Mouse (Mus musculus) liver (tissue): Measurements from ENCODE around the gene Tpm1.

Experiments
- DNase-seq: peaks from one replicate; pipeline ENCODE4 v3.0.0-alpha.2; 2020; ENCODE audit warnings: mixed read lengths

The Tpm1 gene

DNA sequence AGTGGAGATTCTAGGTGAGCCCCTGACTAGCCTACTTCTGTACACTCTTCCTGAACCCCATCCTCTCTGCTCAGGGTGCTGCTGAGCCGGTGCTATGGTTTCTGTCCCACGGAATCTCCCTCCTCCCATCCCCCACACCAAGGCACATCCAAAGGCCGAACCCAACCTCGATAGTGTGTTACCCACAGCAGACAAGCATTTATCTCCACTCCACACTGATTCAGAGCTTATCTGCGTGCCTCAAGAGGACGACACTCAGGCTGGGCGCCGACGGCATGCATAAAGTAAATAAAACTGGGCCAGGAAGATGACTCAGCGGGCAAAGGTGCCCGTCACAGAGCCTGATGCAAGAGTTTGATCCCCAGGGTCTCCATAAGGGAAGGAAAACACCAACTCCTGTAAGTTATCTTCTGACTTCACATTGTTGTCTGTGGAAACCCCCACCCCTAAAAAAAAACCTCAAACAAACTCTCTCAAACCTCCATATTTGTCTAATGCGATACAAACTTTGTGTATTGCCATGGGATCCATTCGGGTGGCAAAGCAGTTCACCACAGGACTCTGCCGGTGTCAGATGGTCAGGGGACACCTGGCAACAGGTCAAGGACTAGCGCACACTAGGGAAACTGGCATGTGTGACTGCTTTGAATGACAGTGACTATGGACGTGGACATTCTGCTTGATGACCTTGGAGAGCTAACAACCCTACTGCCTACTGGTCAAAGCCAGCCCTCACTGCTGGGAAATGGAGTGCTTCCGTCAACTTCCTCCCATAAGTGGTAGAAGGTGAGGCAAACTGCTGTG lies 24.1 kb downstream of the Tpm1 start:
- peak; percentile 92 for DNase-seq

DNA sequence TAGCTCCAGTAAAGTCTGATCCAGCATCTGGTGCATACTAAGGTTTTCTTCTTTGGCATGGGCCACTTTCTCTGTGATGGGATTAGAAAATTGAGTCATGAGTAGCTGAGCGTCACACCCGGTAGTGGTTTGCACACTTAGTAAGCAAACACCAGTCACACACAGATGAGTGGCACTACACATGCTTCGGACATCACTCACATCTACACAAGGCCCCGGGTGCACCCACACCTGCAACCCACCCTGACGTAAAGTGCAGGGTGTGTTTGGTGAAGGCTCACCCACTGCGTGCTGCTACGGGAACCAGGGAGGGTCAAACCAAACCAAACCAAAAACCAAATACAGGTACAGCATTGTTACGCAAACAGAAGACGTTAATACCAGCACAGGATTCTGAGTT lies 25.8 kb downstream of the Tpm1 start:
- no peak for DNase-seq

DNA sequence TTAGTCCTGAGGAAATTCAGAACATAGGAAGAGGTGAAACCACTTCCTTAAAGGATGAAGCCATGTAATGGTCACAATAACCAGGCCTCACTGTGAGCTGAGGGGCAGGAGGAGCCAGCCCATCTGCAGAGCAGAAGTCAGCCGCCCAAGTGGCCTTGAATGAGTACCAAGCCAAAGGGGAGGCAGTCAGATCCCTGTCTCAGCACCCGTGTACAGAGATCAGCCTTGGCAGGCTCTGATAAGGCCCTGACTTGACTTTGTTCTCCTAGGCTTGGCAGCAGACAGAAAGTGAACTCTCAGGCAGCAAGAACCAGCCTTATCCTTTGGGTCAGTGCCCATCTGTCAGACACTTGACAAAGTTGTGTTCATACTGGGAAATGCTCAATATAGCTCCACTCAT lies 29.1 kb downstream of the Tpm1 start:
- DNase-seq, result peak; percentile 71

DNA sequence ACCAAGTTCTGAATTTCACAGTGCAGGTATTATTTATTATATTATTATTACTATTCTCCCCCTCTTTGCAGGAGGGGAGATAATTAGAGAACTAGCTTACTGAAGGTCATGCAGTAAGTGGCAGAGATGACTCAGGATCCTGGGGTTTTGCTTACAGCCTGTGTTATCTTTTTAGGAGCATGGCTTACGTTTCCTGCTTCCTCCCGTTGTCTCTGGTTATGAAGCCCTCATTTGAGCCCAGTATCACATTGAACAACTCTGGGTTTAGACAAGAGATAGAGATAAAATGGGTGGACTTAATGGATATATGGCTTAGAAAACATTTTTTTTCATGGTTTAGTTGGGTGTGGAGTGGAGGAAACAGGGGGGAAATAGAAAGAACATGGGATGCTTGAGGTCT lies 35.7 kb downstream of the Tpm1 start:
- peak; percentile 55 for DNase-seq

DNA sequence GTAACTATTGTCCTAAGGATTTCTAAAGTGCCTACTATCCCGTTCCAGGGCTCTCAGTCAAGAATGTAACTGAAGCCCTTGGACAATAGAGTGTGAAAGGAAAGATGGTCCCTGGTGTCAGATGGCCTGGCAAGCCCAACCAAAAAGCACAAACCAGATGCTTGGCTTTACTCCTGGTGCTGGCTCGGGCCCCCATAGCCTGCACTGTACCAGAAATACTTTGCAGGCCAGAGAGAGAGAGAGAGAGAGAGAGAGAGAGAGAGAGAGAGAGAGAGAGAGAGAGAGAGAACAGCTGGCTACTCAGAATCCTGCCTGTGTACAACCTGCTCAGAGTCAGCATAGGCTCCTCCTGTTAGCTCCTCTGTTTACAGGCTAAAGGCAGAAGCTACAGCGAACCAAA lies 36.7 kb downstream of the Tpm1 start:
- no peak for DNase-seq

DNA sequence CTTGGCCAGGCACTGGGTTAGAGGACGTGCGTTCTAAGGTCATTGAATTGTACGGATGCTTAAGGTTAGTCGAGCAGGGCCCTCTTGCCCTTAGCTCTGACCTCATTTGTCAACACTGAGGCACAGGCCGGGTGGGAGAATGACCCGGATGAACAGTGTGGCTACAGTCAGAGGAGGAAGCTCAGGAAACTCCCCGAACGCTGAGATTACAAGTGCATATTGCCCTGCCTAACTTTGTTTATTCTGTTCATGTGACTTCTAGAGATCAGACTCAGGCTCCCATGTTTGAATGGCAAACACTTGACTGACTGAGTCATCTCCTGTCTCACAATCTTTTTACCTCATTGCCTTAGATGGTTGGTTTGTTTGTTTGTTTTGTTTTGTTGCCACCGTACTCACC lies 37.7 kb downstream of the Tpm1 start:
- no peak for DNase-seq

DNA sequence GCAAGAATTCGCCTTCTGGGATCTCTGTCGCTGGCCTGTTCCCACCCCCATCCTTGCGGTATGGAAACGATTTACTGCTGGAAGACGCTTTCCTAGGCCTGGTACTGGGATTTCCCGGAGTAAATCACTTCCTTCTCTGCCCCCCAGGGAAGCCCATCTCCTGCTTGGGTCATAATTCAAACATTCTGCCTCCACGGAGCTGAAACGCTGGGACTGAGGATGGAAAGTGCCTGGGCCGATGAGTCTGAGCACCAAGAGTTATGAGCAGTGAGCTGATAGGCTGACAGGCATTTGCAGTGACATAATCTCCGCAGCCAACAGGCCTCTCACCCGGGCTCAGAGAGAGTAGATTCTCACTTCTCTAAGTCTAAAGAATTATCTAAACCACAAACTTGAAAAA lies 40.4 kb downstream of the Tpm1 start:
- no peak for DNase-seq

DNA sequence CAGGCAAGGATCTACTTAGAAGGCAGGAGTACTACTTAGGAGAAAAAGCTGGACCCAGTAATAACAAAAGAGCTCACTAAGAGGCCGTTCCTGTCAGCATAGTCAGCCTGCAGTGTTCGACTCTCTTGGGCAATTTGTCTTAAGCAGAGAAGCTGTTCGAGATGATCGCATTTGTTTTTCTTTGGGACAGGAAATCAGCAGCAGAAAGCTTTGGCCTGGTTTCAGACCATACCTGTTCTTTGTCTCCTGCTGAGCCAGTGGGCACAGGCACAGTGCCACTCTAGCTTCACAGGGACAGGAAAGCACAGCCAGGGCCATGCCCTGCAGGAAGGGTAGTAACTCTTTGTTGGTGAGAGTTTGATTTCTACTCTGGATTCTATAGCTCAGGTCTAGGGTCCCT lies 42.8 kb downstream of the Tpm1 start:
- DNase-seq, result no peak

DNA sequence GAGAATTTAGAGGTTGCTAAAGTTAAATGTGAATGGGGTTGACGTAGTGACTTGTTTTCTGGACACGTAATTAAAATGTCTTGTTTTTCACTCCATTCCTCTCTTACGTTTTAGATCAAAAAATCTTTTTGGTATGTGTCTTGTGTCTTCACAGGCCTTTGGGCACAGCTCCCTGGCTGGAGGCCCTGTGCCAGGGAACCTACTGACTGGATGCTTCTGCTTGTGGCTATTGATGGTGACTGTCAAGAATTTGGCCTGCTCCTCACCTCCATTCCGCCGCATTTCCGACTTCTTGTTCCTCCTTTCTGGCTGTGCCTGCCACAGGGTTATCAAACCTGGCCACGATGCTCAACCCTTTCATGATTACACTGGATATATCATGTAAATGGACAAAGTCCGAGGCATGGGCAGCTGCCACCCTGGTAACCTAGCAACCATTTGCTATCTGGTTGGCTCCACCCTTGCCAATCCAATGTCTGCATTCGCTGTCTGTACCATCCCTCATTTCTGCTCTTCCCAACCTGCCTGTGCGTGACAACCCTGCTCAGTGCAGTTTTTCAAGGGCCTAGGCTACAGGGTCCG lies 44.0 kb downstream of the Tpm1 start:
- peak; percentile 28 for DNase-seq

DNA sequence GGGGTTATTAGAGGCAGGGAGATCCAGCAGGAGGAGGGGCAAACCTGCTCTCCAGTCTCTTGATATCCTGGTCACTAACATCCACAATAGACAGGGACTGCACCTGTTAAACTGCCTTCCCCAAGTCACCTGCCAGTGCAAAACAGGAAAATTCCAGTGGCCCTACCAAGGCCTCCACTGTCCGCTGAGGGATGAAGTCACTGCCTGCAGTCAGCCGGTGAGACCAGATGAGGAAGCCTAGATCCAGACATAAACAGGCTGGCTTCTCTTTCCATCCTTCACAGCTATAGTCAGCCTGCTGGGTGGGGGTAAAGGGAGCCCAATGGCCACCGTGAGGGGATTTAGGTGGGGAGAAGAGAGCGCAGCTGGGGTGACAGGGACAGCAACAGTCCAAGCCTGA lies 45.5 kb downstream of the Tpm1 start:
- DNase-seq, result no peak

DNA sequence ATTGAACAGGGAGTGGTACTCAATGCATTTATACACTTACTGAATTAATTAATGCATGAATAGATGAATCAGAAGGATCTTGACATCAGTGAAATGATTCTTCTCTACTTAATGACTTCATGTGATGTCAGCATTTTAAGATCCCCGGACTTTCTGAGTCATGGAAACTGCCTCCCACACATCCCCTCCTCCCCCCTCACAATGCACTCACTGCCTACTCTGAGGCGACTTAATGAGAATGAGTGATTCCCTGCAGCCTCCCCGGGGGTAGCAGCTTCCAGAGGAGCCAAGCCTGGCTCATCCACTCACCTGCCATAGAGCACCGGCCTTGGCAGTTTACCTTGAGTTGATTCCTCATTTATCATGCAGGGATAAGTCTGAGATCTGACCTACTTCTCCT lies 46.0 kb downstream of the Tpm1 start:
- DNase-seq, result no peak

DNA sequence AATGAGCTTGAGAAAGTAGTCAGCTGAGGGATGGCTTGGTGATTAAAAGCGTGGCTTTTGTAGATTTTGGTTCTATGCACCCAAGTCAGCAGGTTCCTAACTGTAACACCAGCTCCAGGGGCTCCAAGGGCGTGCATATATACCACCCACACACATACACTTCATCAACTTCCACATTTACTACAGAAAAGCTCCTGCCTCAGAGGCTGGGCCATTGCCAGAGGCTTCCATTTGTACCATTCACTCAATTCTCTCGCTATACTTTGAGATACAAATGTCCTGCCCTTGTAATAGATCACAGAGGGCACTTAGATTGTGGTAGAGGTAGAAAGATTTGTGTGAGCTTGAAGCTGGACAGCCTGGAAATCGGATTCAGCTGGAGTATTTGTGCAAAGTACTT lies 47.7 kb downstream of the Tpm1 start:
- DNase-seq, result no peak

DNA sequence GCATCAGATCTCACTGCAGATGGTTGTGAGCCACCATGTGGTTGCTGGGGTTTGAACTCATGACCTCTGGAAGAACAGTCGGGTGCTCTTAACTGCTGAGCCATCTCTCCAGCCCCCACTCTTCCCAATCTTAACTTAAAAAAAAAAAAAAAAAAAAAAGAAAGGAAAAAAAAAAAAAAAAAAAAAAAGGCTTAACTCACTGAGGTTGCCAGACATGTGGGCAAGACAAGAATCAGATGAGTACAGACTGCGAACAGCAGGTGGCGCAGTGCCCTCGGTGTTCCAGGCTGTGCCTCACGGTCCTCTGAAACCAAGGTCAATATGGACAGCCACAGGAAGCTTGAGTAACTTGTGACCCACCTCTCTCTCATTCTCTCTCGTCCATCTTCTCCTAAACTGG lies 48.2 kb downstream of the Tpm1 start:
- DNase-seq, result peak; percentile 92

DNA sequence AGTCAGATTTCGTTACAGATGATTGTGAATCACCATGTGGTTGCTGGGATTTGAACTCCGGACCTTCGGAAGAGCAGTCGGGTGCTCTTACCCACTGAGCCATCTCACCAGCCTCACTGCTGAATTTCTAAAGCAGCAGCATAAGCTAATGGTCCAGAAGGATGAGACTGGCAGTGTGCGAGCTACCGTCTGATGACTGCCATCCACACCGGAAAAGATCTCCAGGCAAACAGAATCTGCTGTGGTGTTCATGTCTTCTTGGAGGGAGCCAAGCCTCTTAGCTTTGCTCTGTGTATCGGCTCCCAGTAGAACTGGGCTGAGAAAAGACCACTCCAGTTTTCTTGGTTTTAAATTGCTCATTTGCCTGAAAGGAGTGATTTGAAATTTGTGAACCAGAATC lies 49.5 kb downstream of the Tpm1 start:
- no peak for DNase-seq

DNA sequence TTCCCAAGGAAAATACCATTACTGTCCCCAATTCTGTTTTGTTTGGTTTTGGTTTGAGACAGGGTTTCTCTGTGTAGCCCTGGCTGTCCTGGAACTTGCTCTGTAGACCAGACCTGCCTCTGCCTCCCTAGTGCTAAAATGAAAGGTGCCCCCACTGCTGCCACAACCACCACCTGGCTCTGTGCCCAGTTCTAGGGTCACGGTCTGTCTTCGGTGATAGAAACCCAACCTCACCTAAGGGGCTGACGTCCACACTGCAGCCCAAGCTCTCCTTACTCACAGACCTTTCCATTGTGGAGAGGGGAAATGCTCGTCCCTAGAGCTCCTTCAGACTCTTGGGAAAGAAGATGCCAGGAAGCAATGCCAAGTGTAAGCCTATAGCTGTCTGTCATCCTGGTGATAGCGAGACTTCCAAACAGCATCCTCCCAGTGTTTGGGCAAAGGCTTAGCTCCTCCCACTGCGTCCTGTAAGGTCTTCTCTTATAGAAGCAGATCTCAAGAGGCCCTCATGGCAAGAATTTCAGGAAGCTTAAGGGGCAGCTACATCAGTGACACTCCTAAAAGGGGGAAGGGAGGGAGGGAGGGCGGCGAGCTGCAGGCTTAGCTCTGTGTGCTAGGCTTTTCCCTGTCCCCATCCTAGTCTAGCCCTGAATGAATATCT lies 57.3 kb downstream of the Tpm1 start:
- no peak for DNase-seq

DNA sequence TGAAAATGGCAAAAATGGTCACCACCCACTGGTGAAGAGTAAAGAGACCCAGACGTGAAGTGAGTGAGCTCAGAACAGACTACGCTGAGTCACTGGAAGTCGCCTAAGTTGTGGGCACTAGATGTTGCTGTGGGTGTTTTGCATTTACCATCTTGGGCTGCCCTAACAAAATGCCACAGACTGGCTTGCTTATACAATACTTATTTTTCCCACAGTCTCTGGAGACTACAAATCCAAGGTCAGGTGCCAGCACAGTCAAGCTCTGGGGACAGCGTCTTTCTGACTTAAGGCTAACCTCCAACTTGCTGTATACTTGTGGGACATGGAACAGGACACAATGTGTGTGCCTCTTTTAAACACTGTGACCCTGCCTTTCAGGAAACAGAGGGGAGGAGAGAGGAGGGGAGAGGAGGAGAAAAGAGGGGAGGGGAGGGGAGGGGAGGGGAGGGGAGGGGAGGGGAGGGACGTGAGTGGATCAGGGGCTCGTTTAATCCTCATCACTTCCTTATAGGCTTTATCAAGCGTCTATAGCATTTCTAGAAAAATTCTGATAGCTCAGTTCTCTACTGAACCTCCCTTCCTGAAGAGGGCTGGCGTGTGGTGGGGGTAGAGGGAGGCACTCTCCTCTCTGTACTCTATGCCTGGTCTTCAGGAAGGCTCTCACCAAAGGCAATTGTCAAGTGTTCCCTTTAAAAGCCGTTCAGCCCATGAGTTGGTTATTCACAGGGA lies 58.0 kb downstream of the Tpm1 start:
- DNase-seq, result peak; percentile 32

DNA sequence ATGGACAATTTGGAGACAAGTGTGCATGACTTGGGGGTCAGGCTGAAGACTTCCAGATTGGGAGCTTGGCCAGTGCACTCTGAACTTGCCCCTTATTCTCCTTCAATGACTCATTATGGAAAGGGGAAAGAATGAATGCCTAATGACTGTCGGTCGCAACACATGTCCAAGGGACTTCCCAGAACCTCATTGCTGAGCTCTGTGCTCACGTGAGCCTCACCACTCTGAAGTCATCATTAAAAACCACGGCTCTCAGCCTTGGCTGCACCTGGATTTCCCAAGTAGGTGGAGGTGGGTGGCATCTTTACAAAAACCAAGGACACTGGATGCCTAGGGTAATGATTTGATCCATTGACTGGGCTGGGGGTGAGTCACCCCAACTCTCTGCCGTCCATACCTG lies 59.2 kb downstream of the Tpm1 start:
- no peak for DNase-seq

DNA sequence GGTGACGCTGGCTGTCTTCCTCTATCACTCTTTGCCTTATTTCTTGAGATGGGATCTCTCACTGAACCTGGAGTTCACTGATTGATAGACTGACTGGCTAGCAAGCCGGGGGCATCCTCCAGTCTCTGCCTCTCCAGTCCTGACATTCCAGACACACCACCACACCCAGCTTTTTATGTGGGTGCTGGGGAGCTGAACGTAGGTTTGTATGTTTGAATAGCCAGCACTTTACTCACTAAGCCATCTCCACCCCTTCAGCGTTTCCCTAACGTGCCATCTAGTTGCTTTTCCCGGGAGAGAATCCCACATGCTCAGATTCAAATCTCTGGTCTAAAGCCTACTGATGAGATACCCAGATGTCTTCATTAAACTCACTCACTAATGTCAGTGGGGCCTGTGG lies 59.6 kb downstream of the Tpm1 start:
- DNase-seq, result no peak

DNA sequence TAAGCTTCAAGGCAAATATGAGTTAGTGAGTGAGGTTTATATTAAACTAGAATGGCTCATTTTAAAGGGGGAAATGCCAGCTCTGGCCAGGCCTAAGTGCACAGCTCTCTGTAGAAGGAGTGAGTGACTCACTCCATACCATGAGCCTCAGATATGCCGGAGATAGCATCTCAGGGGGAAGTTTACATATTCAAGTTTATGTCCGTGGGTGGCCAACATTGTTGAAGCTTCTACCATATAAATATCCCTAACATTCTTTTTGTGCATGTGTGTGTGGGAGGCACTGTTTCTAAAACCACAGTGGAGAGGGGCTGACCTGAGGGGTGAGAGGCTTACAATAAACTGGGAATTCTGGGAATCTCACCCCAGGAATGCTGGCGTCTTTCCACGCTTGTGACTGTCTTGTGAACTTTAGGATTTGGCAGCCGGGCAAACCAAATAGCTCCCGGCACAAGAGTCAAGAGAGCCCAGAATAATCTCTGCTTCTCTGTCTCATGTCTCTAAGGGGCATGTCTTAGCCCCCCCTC lies 60.3 kb downstream of the Tpm1 start:
- peak; percentile 32 for DNase-seq

DNA sequence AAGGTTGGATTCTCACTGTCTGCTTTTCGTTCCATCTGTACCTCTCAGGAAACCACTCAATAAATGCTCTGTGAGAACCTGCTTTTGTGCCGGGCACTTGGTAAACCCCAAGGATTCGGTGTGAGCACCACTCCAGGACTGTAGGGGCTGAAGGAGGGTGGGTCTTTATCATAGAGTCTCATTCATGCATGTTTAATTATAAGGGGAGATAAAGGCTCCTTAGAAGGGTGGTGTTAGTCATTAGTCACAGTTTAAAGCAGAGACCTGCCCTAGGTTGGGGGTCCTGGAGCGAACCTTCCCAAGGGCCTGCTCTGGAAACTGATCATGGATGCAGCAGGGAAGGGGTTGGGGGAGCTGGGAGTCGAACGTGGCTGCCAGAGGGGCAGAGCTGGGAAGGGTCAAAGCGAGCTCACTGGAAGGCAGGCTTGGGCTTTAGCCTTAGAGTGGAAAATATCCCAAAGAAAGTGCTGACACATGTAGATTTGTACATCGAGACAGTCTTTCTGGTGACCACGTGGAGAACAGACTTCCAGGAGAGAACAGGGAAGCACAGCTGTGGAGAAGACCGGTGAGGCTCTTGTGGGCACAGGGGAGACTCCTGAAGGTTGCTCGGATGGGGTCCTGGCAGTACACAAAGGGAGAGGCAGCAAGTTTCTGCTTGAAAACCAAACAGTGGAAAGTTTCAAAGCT lies 60.9 kb downstream of the Tpm1 start:
- DNase-seq, result peak; percentile 67

DNA sequence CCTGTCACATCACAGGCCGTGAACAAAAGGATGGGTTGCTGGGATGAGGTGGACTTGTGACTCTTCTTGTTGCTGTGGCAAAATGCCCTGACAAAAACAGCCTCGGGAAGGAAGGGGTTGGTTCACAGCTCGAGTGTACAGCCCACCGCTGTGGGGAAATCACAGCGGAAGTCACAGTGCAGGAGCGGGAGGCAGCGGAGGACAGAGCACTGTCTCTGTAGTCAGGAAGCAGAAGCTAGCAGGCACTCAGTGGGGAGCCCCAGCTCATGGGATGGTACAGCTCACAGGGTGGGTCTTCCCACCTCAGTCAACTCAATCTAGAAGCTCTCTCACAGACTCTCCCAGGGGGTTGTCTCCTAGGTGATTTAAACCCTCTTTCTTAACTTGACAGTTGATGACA lies 63.8 kb downstream of the Tpm1 start:
- DNase-seq, result no peak

DNA sequence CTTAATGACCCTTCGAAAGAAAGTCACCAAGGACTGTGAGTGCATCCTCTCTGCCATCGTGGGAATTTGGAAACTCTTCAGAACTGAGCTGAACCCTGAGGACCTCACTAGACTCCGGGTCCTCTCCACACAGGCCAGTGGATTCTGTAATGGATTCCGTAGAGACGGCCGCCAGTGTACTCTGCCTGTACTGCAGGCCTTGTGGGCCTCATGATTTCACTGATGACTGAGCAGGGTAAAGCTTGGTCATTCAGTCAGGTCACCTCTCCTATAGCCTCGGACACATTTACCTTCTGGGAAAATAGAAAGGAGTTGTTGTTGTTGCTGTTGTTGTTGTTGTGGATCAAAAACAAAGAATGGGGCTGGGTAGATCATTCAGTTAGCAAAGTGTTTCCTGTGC lies 67.1 kb downstream of the Tpm1 start:
- DNase-seq, result no peak

DNA sequence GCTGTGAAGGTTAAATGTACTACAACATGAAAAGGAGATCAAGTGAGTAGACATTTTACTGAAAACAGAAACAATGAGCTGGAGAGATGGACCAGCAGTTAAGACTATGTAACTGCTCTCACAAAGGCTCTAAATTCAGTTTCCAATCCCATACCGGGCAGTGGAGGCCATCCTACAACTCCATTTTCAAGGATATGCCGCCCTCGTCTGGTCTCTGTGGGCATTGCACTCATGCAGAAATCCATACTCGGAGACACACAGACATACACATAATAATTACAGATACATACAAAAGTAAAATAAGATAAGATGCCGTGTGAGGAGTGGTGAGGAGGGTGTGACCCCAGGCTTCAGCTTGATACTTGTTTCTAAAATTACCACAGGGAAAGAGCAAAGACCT lies 68.7 kb downstream of the Tpm1 start:
- DNase-seq, result peak; percentile 86
